ENCODE assay signal across 13 mouse cellular contexts in the genomic region with DNA sequence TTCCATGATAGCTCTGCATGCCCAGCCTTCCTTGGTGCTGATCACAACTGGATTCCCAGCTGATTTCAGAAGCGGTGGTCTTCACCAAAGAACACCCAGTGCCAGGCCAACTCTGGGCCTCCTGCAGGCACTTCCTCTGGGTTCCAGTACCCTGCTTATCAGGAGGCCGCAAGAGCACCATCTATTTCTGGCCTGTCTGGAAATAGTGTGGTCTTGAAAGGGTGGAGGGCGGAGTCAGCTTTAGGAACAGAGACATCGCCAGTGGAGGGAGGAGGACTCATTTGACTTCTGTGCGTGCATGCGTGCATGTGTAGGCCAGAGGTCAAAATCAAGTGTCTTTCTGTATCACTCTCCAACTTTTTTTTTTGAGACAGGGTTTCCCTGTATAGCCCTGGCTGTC. TPM values are rescaled to one million over a fixed set of nuclear protein-coding genes. Genes with fewer than 3 reads are reported as not detected.
DNase-seq lines count a peak whose midpoint lies in the region; ATAC-seq and TF ChIP-seq lines count a peak whose summit lies in the region.
"Had no signal": no experiment of that assay in that cellular context is flagged by ENCODE, and none has a peak within 500 bp of the region (broad histone marks: within the 10 kb centered on the region; RNA-seq: fewer than 3 reads in every experiment).

No protein-coding gene starts in this region.

- H3K27ac ChIP-seq in bone marrow macrophage, adult 2 months (ENCODE audit: insufficient read depth, low read depth, low read length) = peak overlapping the region; percentile 35
- H3K27ac ChIP-seq in heart, embryonic 15.5 days = peak overlapping the region; percentile 65
- peak overlapping the region; percentile 8; the same call in 1 of the 2 replicates for H3K27ac ChIP-seq in liver, postnatal 0 days (ENCODE audit: low read depth)
- H3K27ac ChIP-seq: hindbrain, embryonic 15.5 days; neural tube, embryonic 13.5 days had no signal

- no peaks in the 10 kb centered on the region for H3K36me3 ChIP-seq in heart, embryonic 15.5 days
- no peaks in the 10 kb centered on the region for H3K36me3 ChIP-seq in liver, postnatal 0 days (replicated peaks; ENCODE audit: insufficient read depth, low read length)
- H3K36me3 ChIP-seq: hindbrain, embryonic 15.5 days; neural tube, embryonic 13.5 days had no signal

- peak; percentile 69 for ATAC-seq in heart, embryonic 15.5 days (replicated peaks; ENCODE audit: insufficient number of reproducible peaks, insufficient read depth, low FRiP score, low read depth)
- ATAC-seq in liver, postnatal 0 days = peak; percentile 62

- H3K4me2 ChIP-seq in heart, embryonic 15.5 days = peak overlapping the region; percentile 4; the same call in 1 of the 2 replicates
- H3K4me2 ChIP-seq in liver, postnatal 0 days (ENCODE audit: low read depth, low read length) = no peak overlapping the region
- H3K4me2 ChIP-seq: hindbrain, embryonic 15.5 days; neural tube, embryonic 13.5 days had no signal

- H3K4me1 ChIP-seq in bone marrow macrophage, adult 2 months (ENCODE audit: control insufficient read depth, insufficient read depth, low read length) = peaks cover 48% of the 10 kb centered on the region
- peaks cover 30% of the 10 kb centered on the region for H3K4me1 ChIP-seq in heart, embryonic 15.5 days (replicated peaks)
- H3K4me1 ChIP-seq in liver, postnatal 0 days (ENCODE audit: insufficient read depth) = peaks cover 20% of the 10 kb centered on the region
- H3K4me1 ChIP-seq: hindbrain, embryonic 15.5 days; neural tube, embryonic 13.5 days had no signal

- no peak for TF ChIP-seq CTCF in bone marrow macrophage, adult 2 months (IDR thresholded peaks at IDR 0.05; ENCODE audit: low read depth, low read length)
- no peak for TF ChIP-seq CTCF in liver, postnatal 0 days (IDR thresholded peaks at IDR 0.05; ENCODE audit: low read depth)

- TF ChIP-seq POLR2A in bone marrow macrophage, adult 2 months (IDR thresholded peaks at IDR 0.05; ENCODE audit: borderline replicate concordance, low read depth, low read length) = no peak

- no peak overlapping the region for H3K4me3 ChIP-seq in bone marrow macrophage, adult 2 months (ENCODE audit: insufficient read depth, low read length)
- H3K4me3 ChIP-seq in heart, embryonic 15.5 days = no peak overlapping the region
- H3K4me3 ChIP-seq in liver, postnatal 0 days (ENCODE audit: low read depth, low read length) = no peak overlapping the region
- H3K4me3 ChIP-seq: hindbrain, embryonic 15.5 days; neural tube, embryonic 13.5 days had no signal

- H3K27me3 ChIP-seq in heart, embryonic 15.5 days = no peaks in the 10 kb centered on the region
- H3K27me3 ChIP-seq in liver, postnatal 0 days (ENCODE audit: insufficient read depth, low read length) = no peaks in the 10 kb centered on the region
- H3K27me3 ChIP-seq: hindbrain, embryonic 15.5 days; neural tube, embryonic 13.5 days had no signal

- no peaks in the 10 kb centered on the region for H3K9me3 ChIP-seq in heart, embryonic 15.5 days (replicated peaks)
- no peaks in the 10 kb centered on the region for H3K9me3 ChIP-seq in liver, postnatal 0 days (ENCODE audit: low read length)
- H3K9me3 ChIP-seq: hindbrain, embryonic 15.5 days; neural tube, embryonic 13.5 days had no signal

- H3K9ac ChIP-seq in heart, embryonic 15.5 days = no peak overlapping the region
- no peak overlapping the region for H3K9ac ChIP-seq in liver, postnatal 0 days (replicated peaks)
- H3K9ac ChIP-seq: hindbrain, embryonic 15.5 days; neural tube, embryonic 13.5 days had no signal

- peak; percentile 94 for DNase-seq in heart, adult 11 months
- DNase-seq in heart, postnatal 25 days (ENCODE audit: low spot score) = no peak
- DNase-seq in liver, postnatal 0 days = peak; percentile 47
- no peak for DNase-seq in ovary, postnatal 14 days (ENCODE audit: low spot score)
- no peak for DNase-seq in adrenal gland, postnatal 36 days
- no peak for DNase-seq in gastrocnemius, postnatal 25 days
- DNase-seq: adrenal gland, postnatal 10 days; cerebellum, postnatal 25 days; kidney, postnatal 14 days had no signal

- intact Hi-C loops in heart, postnatal 25 days (cut with DNase I) = no loop called here

- 23% methylated on average over 6 of the region's 6 CpGs for WGBS in heart, embryonic 15.5 days
- WGBS in liver, postnatal 0 days (ENCODE audit: insufficient replicate concordance) = 23% methylated on average over 6 of the region's 6 CpGs

- peak; percentile 69 for TF ChIP-seq EP300 in liver, postnatal 0 days (IDR thresholded peaks at IDR 0.05; ENCODE audit: low read depth)

RNA-seq across cellular contexts. Expression of a gene that starts 45.7 kb away (rescaled TPM):
- total RNA-seq in heart, postnatal 25 days (2021) = 1 to 10 TPM; 6.2 to 6.7 TPM
- 68.7 and 77.9 TPM in 2 replicates for polyA plus RNA-seq in bone marrow macrophage, adult 2 months (2012; ENCODE audit: insufficient read depth, insufficient read length, missing spikeins)
- 6.1 and 8.2 TPM in 2 replicates for polyA plus RNA-seq in heart, embryonic 15.5 days (2015; fragmentation: Nextera tagmentation; extraction: Ambion mirVana)
- 5.9 and 7.3 TPM in 2 replicates for polyA plus RNA-seq in liver, postnatal 0 days (2015; fragmentation: Nextera tagmentation; extraction: Ambion mirVana)
- 1 to 10 TPM; 4.1 to 6.7 TPM for total RNA-seq in adrenal gland, postnatal 36 days (2021)
- total RNA-seq in gastrocnemius, postnatal 25 days (2021) = 1 to 10 TPM in 1 of 2 experiments, under 1 TPM in 1; 0.77 to 1.5 TPM

Comparison
In these comparisons a context has a peak if more than half of its experiments do, and no peak if none do; other contexts are left out.
1. DNase-seq: peak in heart, adult 11 months (single experiment) and liver, postnatal 0 days (single experiment); none in heart, postnatal 25 days (single experiment), ovary, postnatal 14 days (single experiment), adrenal gland, postnatal 36 days (0 of 2) and gastrocnemius, postnatal 25 days (single experiment).
2. H3K27ac ChIP-seq: peak in every context shown above with its lines; median percentile 65 in heart, embryonic 15.5 days; 35 in bone marrow macrophage, adult 2 months; 8 in liver, postnatal 0 days.